Mouse (Mus musculus): ENCODE measurements around the gene Atg2a. TPM values are rescaled to one million over a fixed set of nuclear protein-coding genes. Genes with fewer than 3 reads are reported as not detected.
"Not testable (repeated sequence)": the region's sequence is repeated elsewhere in the genome, so short reads cannot be mapped to it uniquely, and the experiment has no call there.

Gene Atg2a
- polyA plus RNA-seq, 1 experiment from 2014 or later, result 9.9 TPM

DNA sequence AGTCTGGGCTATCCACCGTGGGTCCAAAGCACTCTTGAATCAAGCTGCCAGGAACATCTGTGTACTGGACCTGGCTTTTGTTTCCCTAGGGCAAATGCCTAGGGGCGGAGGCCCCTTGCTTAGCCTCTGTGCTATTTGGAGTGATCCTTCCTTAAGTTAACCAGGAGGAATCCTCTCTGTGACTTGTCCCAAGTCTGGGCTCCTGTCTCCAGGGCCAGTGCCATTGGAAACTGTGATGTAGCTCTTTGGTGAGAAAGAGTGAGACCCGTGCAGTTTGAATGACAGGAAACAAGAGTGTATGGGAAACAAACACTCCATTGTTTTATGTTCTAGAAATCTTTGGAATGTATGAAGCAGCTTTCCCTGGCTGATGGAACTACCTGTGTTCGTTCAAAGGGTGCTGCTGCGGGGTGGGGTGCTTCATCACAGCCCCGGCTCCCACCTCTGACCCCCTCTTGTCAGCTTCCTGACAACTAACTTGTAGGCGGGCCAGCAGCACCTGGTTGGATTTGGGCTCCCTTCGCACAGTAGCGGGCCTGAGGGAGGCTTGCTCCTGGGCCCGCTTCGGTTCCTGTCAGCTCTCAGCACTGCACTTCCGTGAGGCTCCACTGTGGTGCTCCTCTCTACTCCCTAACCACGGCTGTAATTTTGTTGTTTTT is 46.9 kb downstream of the Atg2a start:
- H3K36me3 ChIP-seq (ENCODE audit: inconsistent target), result peaks cover 22% of the 10 kb centered on the region
- no peak overlapping the region for H3K4me3 ChIP-seq (ENCODE audit: inconsistent target)
- H3K27ac ChIP-seq, result no peak overlapping the region
- peaks cover 92% of the 10 kb centered on the region for H3K79me2 ChIP-seq (ENCODE audit: inconsistent target)
- WGBS (ENCODE audit: missing documents), result 82% methylated on average over 13 of the region's 13 CpGs

GRCm38 (mm10) chr19:6289696-6290238 is 48.3 kb downstream of the Atg2a start:
- H3K27ac ChIP-seq, result no peak overlapping the region
- H3K79me2 ChIP-seq (ENCODE audit: inconsistent target), result peaks cover 87% of the 10 kb centered on the region
- H3K4me3 ChIP-seq (ENCODE audit: inconsistent target), result no peak overlapping the region
- WGBS (ENCODE audit: missing documents), result 96% methylated on average over 14 of the region's 14 CpGs
- peaks cover 13% of the 10 kb centered on the region for H3K36me3 ChIP-seq (ENCODE audit: inconsistent target)

DNA sequence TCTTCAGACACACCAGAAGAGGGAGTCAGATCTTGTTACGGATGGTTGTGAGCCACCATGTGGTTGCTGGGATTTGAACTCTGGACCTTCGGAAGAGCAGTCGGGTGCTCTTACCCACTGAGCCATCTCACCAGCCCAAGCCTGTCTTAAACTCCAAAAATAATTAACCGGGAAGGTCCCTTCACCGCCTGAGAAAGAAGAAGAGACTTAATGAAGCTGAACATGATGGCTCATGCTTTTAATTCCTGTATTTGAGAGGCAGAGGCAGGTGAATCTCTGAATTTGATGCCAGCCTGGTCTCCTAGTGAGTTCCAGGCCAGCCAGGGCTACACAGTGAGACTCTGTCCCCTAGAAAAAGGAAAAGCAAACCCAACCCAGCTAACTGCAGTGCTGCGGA is 49.2 kb downstream of the Atg2a start:
- 100% methylated on average over 5 of the region's 6 CpGs for WGBS (ENCODE audit: missing documents)
- Histone ChIP-seq H3K27ac (peak overlapping the region; percentile 91), H3K79me2 (ENCODE audit: inconsistent target) (peaks cover 87% of the 10 kb centered on the region)
- H3K4me3 ChIP-seq (ENCODE audit: inconsistent target); H3K36me3 ChIP-seq (ENCODE audit: inconsistent target): not testable (repeated sequence)

GRCm38 (mm10) chr19:6291117-6291781 is 49.8 kb downstream of the Atg2a start:
- Histone ChIP-seq H3K4me3 (ENCODE audit: inconsistent target) (no peak overlapping the region), H3K27ac (peak overlapping the region; percentile 91), H3K79me2 (ENCODE audit: inconsistent target) (peaks cover 87% of the 10 kb centered on the region), H3K36me3 (ENCODE audit: inconsistent target) (peaks cover 5% of the 10 kb centered on the region; the same call in 1 of the 2 replicates)
- 72% methylated on average over 7 of the region's 10 CpGs for WGBS (ENCODE audit: missing documents)

DNA sequence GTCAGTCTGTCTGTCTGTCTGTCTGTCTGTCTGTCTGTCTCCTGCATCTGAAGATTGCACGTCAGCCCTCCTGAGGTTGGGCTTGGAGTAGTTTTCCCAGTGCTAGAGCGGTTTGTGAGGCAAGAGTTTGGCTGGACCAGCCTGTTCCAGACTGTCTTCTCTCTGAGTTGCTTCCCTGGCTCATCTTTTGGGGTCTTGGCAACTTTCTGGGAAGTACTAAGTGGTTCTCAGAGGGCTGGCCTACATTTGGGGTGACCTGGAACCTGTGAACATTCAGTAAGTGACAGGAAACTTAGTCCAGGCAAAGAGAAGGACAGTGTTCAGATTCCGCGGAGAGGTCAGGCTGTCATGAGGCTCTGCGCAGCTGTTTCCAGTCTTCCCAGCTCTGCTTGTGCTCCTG is 50.8 kb downstream of the Atg2a start:
- 96% methylated on average over 5 of the region's 5 CpGs for WGBS (ENCODE audit: missing documents)
- peak overlapping the region; percentile 91 for H3K27ac ChIP-seq
- H3K36me3 ChIP-seq (ENCODE audit: inconsistent target), result peaks cover 3% of the 10 kb centered on the region; the same call in 1 of the 2 replicates
- H3K79me2 ChIP-seq (ENCODE audit: inconsistent target), result peaks cover 77% of the 10 kb centered on the region
- no peak overlapping the region for H3K4me3 ChIP-seq (ENCODE audit: inconsistent target)

DNA sequence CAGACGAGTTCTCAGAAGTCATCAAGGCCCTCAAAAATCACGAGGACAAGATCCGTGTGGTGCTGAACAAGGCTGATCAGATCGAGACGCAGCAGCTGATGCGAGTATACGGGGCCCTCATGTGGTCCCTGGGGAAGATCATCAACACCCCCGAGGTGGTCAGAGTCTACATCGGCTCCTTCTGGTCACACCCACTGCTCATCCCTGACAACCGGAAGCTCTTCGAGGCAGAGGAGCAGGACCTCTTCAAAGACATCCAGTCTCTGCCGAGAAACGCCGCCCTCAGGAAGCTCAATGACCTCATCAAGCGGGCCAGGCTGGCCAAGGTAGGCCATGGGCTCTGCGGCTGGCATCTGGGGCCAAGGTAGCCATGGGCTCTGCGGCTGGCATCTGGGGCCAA is 52.8 kb downstream of the Atg2a start:
- WGBS (ENCODE audit: missing documents), result 97% methylated on average over 11 of the region's 17 CpGs
- Histone ChIP-seq H3K4me3 (ENCODE audit: inconsistent target) (no peak overlapping the region), H3K27ac (peak overlapping the region; percentile 91), H3K36me3 (ENCODE audit: inconsistent target) (peaks cover 3% of the 10 kb centered on the region; the same call in 1 of the 2 replicates), H3K79me2 (ENCODE audit: inconsistent target) (peaks cover 71% of the 10 kb centered on the region)

DNA sequence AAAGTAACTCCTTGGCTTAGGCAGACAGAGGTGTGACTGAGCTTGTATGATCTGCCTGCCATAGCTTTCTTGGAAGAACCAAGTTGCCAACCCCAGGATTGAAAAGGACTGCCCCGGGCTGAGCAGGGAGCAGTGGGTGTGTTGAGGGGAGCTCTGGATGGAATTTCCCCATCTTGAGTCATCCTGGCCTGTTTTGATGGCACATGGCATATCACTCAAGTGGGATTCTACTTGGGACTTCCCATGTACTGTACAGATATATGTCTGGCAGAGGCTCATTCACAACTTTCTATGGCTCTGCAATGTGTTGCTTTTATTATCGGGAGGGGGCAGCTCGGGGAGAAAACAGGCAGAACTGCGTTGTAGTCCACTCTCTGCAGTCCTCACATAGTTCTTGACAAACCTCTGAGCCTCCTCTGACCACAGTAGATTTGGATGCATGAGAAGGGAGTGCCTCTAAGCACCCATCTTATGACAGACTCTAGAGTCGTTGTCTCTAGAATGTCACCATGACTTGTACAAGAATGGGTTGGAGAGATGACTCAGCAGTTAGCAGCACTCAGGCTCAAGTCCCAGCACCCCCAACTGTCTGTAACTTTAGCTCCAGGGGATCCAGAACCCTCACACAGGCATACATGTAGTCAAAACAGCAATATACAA is 55.2 kb downstream of the Atg2a start:
- peaks cover 47% of the 10 kb centered on the region for H3K79me2 ChIP-seq (ENCODE audit: inconsistent target)
- H3K4me3 ChIP-seq (ENCODE audit: inconsistent target), result no peak overlapping the region
- H3K36me3 ChIP-seq (ENCODE audit: inconsistent target), result peaks cover 3% of the 10 kb centered on the region; the same call in 1 of the 2 replicates
- 78% methylated on average over 5 of the region's 5 CpGs for WGBS (ENCODE audit: missing documents)
- H3K27ac ChIP-seq, result peak overlapping the region; percentile 99

DNA sequence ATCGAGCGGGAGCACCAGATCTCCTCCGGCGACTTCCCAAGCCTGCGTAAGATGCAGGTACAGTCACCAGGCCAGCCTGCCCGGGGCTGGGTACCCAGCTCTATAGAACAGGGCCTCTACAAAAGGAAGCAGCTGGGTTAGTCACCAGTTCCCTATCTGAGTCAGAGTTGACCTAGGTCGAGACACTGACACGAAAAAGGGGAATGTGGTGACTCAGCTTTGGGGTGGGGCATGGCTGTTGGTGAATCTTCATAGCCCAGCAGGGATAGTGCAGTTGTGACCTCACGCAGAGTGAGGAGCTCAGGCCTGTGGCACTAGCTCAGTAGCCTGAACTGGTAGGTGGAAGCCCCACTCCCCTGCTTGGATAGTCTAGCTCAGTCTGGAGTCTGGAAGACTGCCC is 56.2 kb downstream of the Atg2a start:
- Histone ChIP-seq H3K79me2 (ENCODE audit: inconsistent target) (peaks cover 38% of the 10 kb centered on the region), H3K36me3 (ENCODE audit: inconsistent target) (peaks cover 3% of the 10 kb centered on the region; the same call in 1 of the 2 replicates), H3K4me3 (ENCODE audit: inconsistent target) (no peak overlapping the region), H3K27ac (peak overlapping the region; percentile 99)
- WGBS (ENCODE audit: missing documents), result 2% methylated on average over 9 of the region's 9 CpGs

GRCm38 (mm10) chr19:6299003-6299402 is 57.5 kb downstream of the Atg2a start:
- Histone ChIP-seq H3K27ac (peak overlapping the region; percentile 99), H3K36me3 (ENCODE audit: inconsistent target) (peaks cover 3% of the 10 kb centered on the region; the same call in 1 of the 2 replicates), H3K79me2 (ENCODE audit: inconsistent target) (peaks cover 37% of the 10 kb centered on the region), H3K4me3 (ENCODE audit: inconsistent target) (no peak overlapping the region; the same call in 1 of the 2 replicates)
- WGBS (ENCODE audit: missing documents), result 69% methylated on average over 4 of the region's 4 CpGs

- H3K4me3 ChIP-seq (ENCODE audit: inconsistent target), result no peak overlapping the region; the same call in 1 of the 2 replicates
- H3K36me3 ChIP-seq (ENCODE audit: inconsistent target), result peaks cover 3% of the 10 kb centered on the region; the same call in 1 of the 2 replicates
- H3K27ac ChIP-seq, result peak overlapping the region; percentile 99
- 23% methylated on average over 7 of the region's 7 CpGs for WGBS (ENCODE audit: missing documents)
- H3K79me2 ChIP-seq (ENCODE audit: inconsistent target), result peaks cover 30% of the 10 kb centered on the region
These were observed 58.2 kb downstream of the Atg2a start for GRCm38 (mm10) chr19:6299450-6300267.

DNA sequence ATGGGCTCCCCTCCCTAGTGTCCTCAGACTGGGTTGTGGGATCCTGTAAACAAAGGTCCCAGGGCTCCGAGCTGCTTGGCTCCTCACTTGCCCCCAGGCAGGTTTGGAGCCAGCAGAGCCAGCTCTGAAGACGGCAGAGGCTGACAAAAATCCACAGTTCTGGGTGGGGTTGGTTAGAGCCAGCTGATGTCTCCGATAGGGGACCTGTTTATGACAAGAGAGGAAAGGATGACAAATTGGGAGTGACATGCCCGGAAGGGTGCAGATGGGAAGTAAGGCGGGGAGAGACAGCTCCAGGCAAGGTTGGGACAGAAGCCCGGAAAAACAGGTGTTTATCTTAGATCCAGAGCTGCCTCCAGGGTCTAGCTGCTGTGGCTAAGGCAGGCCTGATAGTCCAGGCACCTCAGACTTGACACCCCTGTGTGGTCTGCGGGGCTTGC is 59.0 kb downstream of the Atg2a start:
- WGBS (ENCODE audit: missing documents), result 80% methylated on average over 7 of the region's 7 CpGs
- Histone ChIP-seq H3K4me3 (ENCODE audit: inconsistent target) (no peak overlapping the region), H3K27ac (peak overlapping the region; percentile 99), H3K36me3 (ENCODE audit: inconsistent target) (no peaks in the 10 kb centered on the region), H3K79me2 (ENCODE audit: inconsistent target) (peaks cover 23% of the 10 kb centered on the region)

DNA sequence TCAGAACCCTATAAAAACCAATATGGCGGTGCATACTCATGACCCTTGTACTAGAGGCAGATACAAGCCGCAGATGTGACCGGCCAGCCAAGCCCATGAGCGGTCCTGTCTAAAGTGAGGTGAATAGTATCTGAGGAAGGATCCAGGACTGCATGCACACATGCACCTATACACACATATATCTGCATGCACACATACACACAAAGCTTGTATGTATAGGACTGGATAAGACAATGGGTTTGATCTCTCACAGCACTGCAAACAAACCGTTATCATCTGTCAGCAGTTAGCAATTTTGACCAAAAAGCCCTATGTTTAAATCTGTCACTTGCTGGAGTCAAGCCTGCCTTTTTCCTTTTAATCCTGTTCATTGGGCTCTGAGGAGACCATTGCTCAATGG is 60.6 kb downstream of the Atg2a start:
- no peak overlapping the region for H3K27ac ChIP-seq
- WGBS (ENCODE audit: missing documents), result 94% methylated on average over 5 of the region's 5 CpGs
- H3K36me3 ChIP-seq (ENCODE audit: inconsistent target), result no peaks in the 10 kb centered on the region
- peaks cover 14% of the 10 kb centered on the region for H3K79me2 ChIP-seq (ENCODE audit: inconsistent target)
- H3K4me3 ChIP-seq (ENCODE audit: inconsistent target), result no peak overlapping the region

GRCm38 (mm10) chr19:6302522-6302921 is 61.1 kb downstream of the Atg2a start:
- H3K79me2 ChIP-seq (ENCODE audit: inconsistent target), result peaks cover 14% of the 10 kb centered on the region
- no peaks in the 10 kb centered on the region for H3K36me3 ChIP-seq (ENCODE audit: inconsistent target)
- no peak overlapping the region for H3K4me3 ChIP-seq (ENCODE audit: inconsistent target)
- 27% methylated on average over 4 of the region's 4 CpGs for WGBS (ENCODE audit: missing documents)
- no peak overlapping the region for H3K27ac ChIP-seq

GRCm38 (mm10) chr19:6303831-6304230 is 62.4 kb downstream of the Atg2a start:
- Histone ChIP-seq H3K4me3 (ENCODE audit: inconsistent target) (no peak overlapping the region), H3K36me3 (ENCODE audit: inconsistent target) (no peaks in the 10 kb centered on the region), H3K79me2 (ENCODE audit: inconsistent target) (peaks cover 4% of the 10 kb centered on the region), H3K27ac (no peak overlapping the region)
- WGBS (ENCODE audit: missing documents), result 94% methylated on average over 6 of the region's 6 CpGs

All from macrophage (primary cell).